Mouse (Mus musculus) forebrain, postnatal 0 days (tissue): ENCODE data around the gene Wdr20. TPM values are rescaled to one million over a fixed set of nuclear protein-coding genes. Genes with fewer than 3 reads are reported as not detected.

Experiments used
- ATAC-seq: fragments of 200-750 bp; cut with Nextera tagmentation; 2 replicates; pipeline ENCODE4 v1.8.0; 2017; ENCODE audit warnings: mild to moderate bottlenecking, moderate library complexity
- DNase-seq: peaks from one replicate; pipeline ENCODE4 v3.0.0-alpha.2; 2015
- H3K27ac ChIP-seq: fragments of 300-500 bp; sonication (generic); 2 replicates; pipeline ENCODE4 v1.5.1; 2014; ENCODE audit warnings: low read depth, mild to moderate bottlenecking, antibody characterized with exemption, low read length, moderate library complexity, mixed read lengths
- H3K27me3 ChIP-seq: fragments of 300-500 bp; sonication (generic); 2 replicates; pipeline ENCODE4 v1.6.1; 2014; ENCODE audit warnings: mild to moderate bottlenecking, low read length, mixed read lengths; ENCODE audit not compliant: insufficient read depth
- H3K36me3 ChIP-seq: fragments of 300-500 bp; sonication (generic); 2 replicates; pipeline ENCODE4 v1.6.1; 2014; ENCODE audit warnings: mild to moderate bottlenecking, moderate library complexity; ENCODE audit not compliant: insufficient read depth
- H3K4me1 ChIP-seq: fragments of 300-500 bp; sonication (generic); 2 replicates; pipeline ENCODE4 v1.6.1; 2014; ENCODE audit warnings: antibody characterized with exemption; ENCODE audit not compliant: insufficient read depth
- H3K4me2 ChIP-seq: fragments of 300-500 bp; sonication (generic); 2 replicates; pipeline ENCODE4 v1.6.1; 2014; ENCODE audit warnings: low read depth, mild to moderate bottlenecking, moderate library complexity
- H3K4me3 ChIP-seq: fragments of 300-500 bp; sonication (generic); 2 replicates; pipeline ENCODE4 v1.5.1; 2014; ENCODE audit warnings: low read depth, low read length, mixed read lengths
- H3K9ac ChIP-seq: fragments of 300-500 bp; sonication (generic); 2 replicates; pipeline ENCODE4 v1.6.1; 2014; ENCODE audit warnings: mild to moderate bottlenecking
- H3K9me3 ChIP-seq: fragments of 300-500 bp; sonication (generic); 2 replicates; pipeline ENCODE4 v1.6.1; 2016; ENCODE audit warnings: low read length
- CTCF ChIP-seq: sonication (generic); IDR thresholded peaks from 2 replicates; pipeline ENCODE4 v1.5.1; 2016; ENCODE audit warnings: antibody characterized with exemption, control low read depth, low read depth
- WGBS: fragments of 180-500 bp; shearing (Covaris S2); extraction: QIAGEN DNeasy Blood & Tissue Kit; methylation state at CpG from one replicate; pipeline ENCODE4 v1.1.7; 2014; 5-methylcytosine and 5-hydroxymethylcytosine counted together
- polyA plus RNA-seq: library from polyadenylated mRNA; unstranded; fragments of >200 nt; fragmentation: Nextera tagmentation; extraction: Ambion mirVana; gene quantifications from 2 replicates; pipeline ENCODE4 v1.2.1, GENCODE M21; 2015
- total RNA-seq: library from RNA; depleted of rRNA; stranded (reverse); fragments of >200 nt; gene quantifications from 2 replicates; pipeline ENCODE4 v1.2.3, GENCODE M21; 2014

Wdr20 gene
- total and polyA plus RNA-seq, 2 experiments from 2014 or later, result 17.0 to 40.3 TPM

GRCm38 (mm10) chr12:110738158-110738921 is 596 bp downstream of the Wdr20 start:
- no peak for TF ChIP-seq CTCF
- WGBS, result 2% methylated on average over 70 of the region's 72 CpGs

GRCm38 (mm10) chr12:110750770-110751439 is 13.2 kb downstream of the Wdr20 start:
- no peaks in the 10 kb centered on the region for H3K4me1 ChIP-seq
- 82% methylated on average over 10 of the region's 10 CpGs for WGBS
- H3K27me3 ChIP-seq, result no peaks in the 10 kb centered on the region
- DNase-seq, result no peak
- ATAC-seq, result no peak
- H3K9me3 ChIP-seq, result no peaks in the 10 kb centered on the region
- no peak overlapping the region for H3K27ac ChIP-seq
- TF ChIP-seq CTCF, result no peak
- H3K4me3 ChIP-seq, result no peak overlapping the region
- H3K4me2 ChIP-seq, result no peak overlapping the region
- H3K36me3 ChIP-seq, result no peaks in the 10 kb centered on the region; the same call in 1 of the 2 replicates
- no peak overlapping the region for H3K9ac ChIP-seq

More at GRCm38 (mm10) chr12:110738158-110738921, 596 bp downstream of the Wdr20 start:
- H3K4me2 ChIP-seq, result peak overlapping the region; percentile 68
- H3K9ac ChIP-seq, result peak overlapping the region; percentile 88
- peak; percentile 6 for DNase-seq
- ATAC-seq, result peak; percentile 60
- H3K4me3 ChIP-seq, result peak overlapping the region; percentile 94
- H3K4me1 ChIP-seq, result peaks cover 7% of the 10 kb centered on the region
- no peaks in the 10 kb centered on the region for H3K27me3 ChIP-seq
- H3K9me3 ChIP-seq, result no peaks in the 10 kb centered on the region
- H3K36me3 ChIP-seq, result no peaks in the 10 kb centered on the region
- H3K27ac ChIP-seq, result peak overlapping the region; percentile 90

- no peak overlapping the region for H3K4me3 ChIP-seq
- ATAC-seq, result no peak
Observed at GRCm38 (mm10) chr12:110752703-110753102, 15.0 kb downstream of the Wdr20 start.

GRCm38 (mm10) chr12:110753976-110754375 is 16.2 kb downstream of the Wdr20 start:
- Histone ChIP-seq H3K27me3 (no peaks in the 10 kb centered on the region), H3K4me2 (no peak overlapping the region), H3K27ac (no peak overlapping the region), H3K9me3 (no peaks in the 10 kb centered on the region), H3K4me3 (no peak overlapping the region), H3K4me1 (no peaks in the 10 kb centered on the region), H3K9ac (no peak overlapping the region), H3K36me3 (no peaks in the 10 kb centered on the region; the same call in 1 of the 2 replicates)
- no peak for TF ChIP-seq CTCF
- DNase-seq (no peak), ATAC-seq (no peak)
- over 99% methylated on average over 4 of the region's 4 CpGs for WGBS

More at GRCm38 (mm10) chr12:110752703-110753102, 15.0 kb downstream of the Wdr20 start:
- no peak overlapping the region for H3K9ac ChIP-seq
- no peak for TF ChIP-seq CTCF
- H3K4me1 ChIP-seq, result no peaks in the 10 kb centered on the region
- H3K27ac ChIP-seq, result no peak overlapping the region
- no peaks in the 10 kb centered on the region for H3K9me3 ChIP-seq
- H3K4me2 ChIP-seq, result no peak overlapping the region
- no peaks in the 10 kb centered on the region; the same call in 1 of the 2 replicates for H3K36me3 ChIP-seq
- DNase-seq, result no peak
- H3K27me3 ChIP-seq, result no peaks in the 10 kb centered on the region

- Histone ChIP-seq H3K4me2 (no peak overlapping the region), H3K4me1 (no peaks in the 10 kb centered on the region), H3K27me3 (no peaks in the 10 kb centered on the region), H3K27ac (no peak overlapping the region), H3K9me3 (no peaks in the 10 kb centered on the region), H3K4me3 (no peak overlapping the region), H3K36me3 (no peaks in the 10 kb centered on the region; the same call in 1 of the 2 replicates), H3K9ac (no peak overlapping the region)
- no peak for DNase-seq
- no peak for ATAC-seq
- no peak for TF ChIP-seq CTCF
- WGBS, result 93% methylated on average over 3 of the region's 3 CpGs
Observed at GRCm38 (mm10) chr12:110757161-110757560, 19.4 kb downstream of the Wdr20 start.

- H3K27ac ChIP-seq, result no peak overlapping the region
- H3K4me2 ChIP-seq, result no peak overlapping the region
- no peaks in the 10 kb centered on the region; the same call in 1 of the 2 replicates for H3K36me3 ChIP-seq
- no peak overlapping the region for H3K4me3 ChIP-seq
- no peak for DNase-seq
- H3K27me3 ChIP-seq, result no peaks in the 10 kb centered on the region
- no peaks in the 10 kb centered on the region for H3K4me1 ChIP-seq
- no peak for ATAC-seq
- no peaks in the 10 kb centered on the region for H3K9me3 ChIP-seq
- H3K9ac ChIP-seq, result no peak overlapping the region
- 98% methylated on average over 7 of the region's 8 CpGs for WGBS
- no peak for TF ChIP-seq CTCF
Observed at GRCm38 (mm10) chr12:110758932-110759331, 21.2 kb downstream of the Wdr20 start.

- Histone ChIP-seq H3K4me2 (no peak overlapping the region), H3K36me3 (no peaks in the 10 kb centered on the region), H3K27me3 (no peaks in the 10 kb centered on the region), H3K4me3 (no peak overlapping the region), H3K9me3 (no peaks in the 10 kb centered on the region), H3K9ac (no peak overlapping the region), H3K4me1 (no peaks in the 10 kb centered on the region), H3K27ac (no peak overlapping the region)
- no peak for TF ChIP-seq CTCF
- no peak for ATAC-seq
- 31% methylated on average over 2 of the region's 2 CpGs for WGBS
- DNase-seq, result no peak
Observed at GRCm38 (mm10) chr12:110762321-110762720, 24.6 kb downstream of the Wdr20 start.
